Mouse (Mus musculus) inflammation-experienced regulatory T-cells, adult 16 weeks (primary cell): ENCODE data around the gene Hnrnpll. TPM values are rescaled to one million over a fixed set of nuclear protein-coding genes. Genes with fewer than 3 reads are reported as not detected.

ENCODE experiments used
- polyA plus RNA-seq: library from polyadenylated mRNA; unstranded; fragments of 100-300 nt; shearing (Covaris generic); gene quantifications from one replicate; pipeline ENCODE4 v1.2.1, GENCODE M21; 2017

The Hnrnpll gene
- 59.5 TPM for polyA plus RNA-seq

GRCm38 (mm10) chr17:80061783-80062619, at the start of gene Hnrnpll:
Hnrnpll (minus strand) TSS chr17:80062334.

Other genes with a start within 250 kb of the Hnrnpll start
- gene Atl2, start 166.2 kb downstream of the Hnrnpll start, polyA plus RNA-seq, result 31.4 TPM
- 55.9 TPM for gene Galm, start 65.1 kb upstream of the Hnrnpll start, polyA plus RNA-seq
- gene Srsf7, start 145.0 kb upstream of the Hnrnpll start, polyA plus RNA-seq, result 633 TPM
- gene Ttc39d, start 145.1 kb upstream of the Hnrnpll start, polyA plus RNA-seq, result not detected
- 12.2 TPM for gene Gemin6, start 162.1 kb upstream of the Hnrnpll start, polyA plus RNA-seq
- 5.8 TPM for gene Morn2, start 227.9 kb upstream of the Hnrnpll start, polyA plus RNA-seq
- gene Dhx57, start 228.1 kb upstream of the Hnrnpll start, polyA plus RNA-seq, result 39.2 TPM
- not detected for gene Arhgef33, start 245.1 kb upstream of the Hnrnpll start, polyA plus RNA-seq